Mouse (Mus musculus) heart, embryonic 14.5 days (tissue): ENCODE measurements at regions not wholly inside any gene's neighbourhood (a gene's known extent, or its start where the extent isn't known, plus 50 kb on each side); places are given as distances from the start of the nearest gene placed in this dataset.

ENCODE experiments used
- ATAC-seq: fragments of 200-750 bp; cut with Nextera tagmentation; 2 replicates; pipeline ENCODE4 v1.8.0; 2017; ENCODE audit warnings: low read depth, moderate TSS enrichment; ENCODE audit not compliant: insufficient number of reproducible peaks, insufficient read depth, low FRiP score
- H3K27ac ChIP-seq, 2 experiments: fragments of 200-500 bp in 1 of 2; fragments of 300-500 bp in 1 of 2; sonication (generic) in 1 of 2; replicated peaks in 1 of 2; 2 replicates each; pipeline ENCODE4 v1.5.1; 2012 to 2014; ENCODE audit warnings: low read depth in 2 of 2, low read length in 2 of 2, control low read depth in 1 of 2, mild to moderate bottlenecking in 1 of 2, mixed read lengths in 1 of 2; ENCODE audit not compliant: control insufficient read depth in 1 of 2, insufficient read depth in 1 of 2
- H3K27me3 ChIP-seq: fragments of 300-500 bp; sonication (generic); 2 replicates; pipeline ENCODE4 v1.6.1; 2014; ENCODE audit warnings: mild to moderate bottlenecking, low read length, control low read depth; ENCODE audit not compliant: control insufficient read depth, insufficient read depth
- H3K36me3 ChIP-seq: fragments of 300-500 bp; sonication (generic); 2 replicates; pipeline ENCODE4 v1.6.1; 2014; ENCODE audit warnings: mild to moderate bottlenecking, control low read depth, low read length, mixed read lengths; ENCODE audit not compliant: control insufficient read depth, insufficient read depth
- H3K4me1 ChIP-seq, 2 experiments: fragments of 200-500 bp in 1 of 2; fragments of 300-500 bp in 1 of 2; sonication (generic) in 1 of 2; 2 replicates each; pipeline ENCODE4 v1.6.1; 2012 to 2014; ENCODE audit warnings: low read length in 2 of 2, control low read depth in 1 of 2, mixed read lengths in 1 of 2; ENCODE audit not compliant: control insufficient read depth in 2 of 2, insufficient read depth in 2 of 2
- H3K4me2 ChIP-seq: fragments of 300-500 bp; sonication (generic); 2 replicates; pipeline ENCODE4 v1.6.1; 2014; ENCODE audit warnings: mild to moderate bottlenecking, low read length
- H3K4me3 ChIP-seq, 2 experiments: fragments of 200-500 bp in 1 of 2; fragments of 300-500 bp in 1 of 2; sonication (generic) in 1 of 2; 2 replicates each; pipeline ENCODE4 v1.5.1; 2012 to 2014; ENCODE audit warnings: low read length in 2 of 2, mild to moderate bottlenecking in 2 of 2, control low read depth in 1 of 2, low read depth in 1 of 2, moderate library complexity in 1 of 2; ENCODE audit not compliant: control insufficient read depth in 1 of 2, insufficient read depth in 1 of 2
- H3K9ac ChIP-seq: fragments of 300-500 bp; sonication (generic); 2 replicates; pipeline ENCODE4 v1.6.1; 2014; ENCODE audit warnings: mild to moderate bottlenecking, low read length
- H3K9me3 ChIP-seq: fragments of 300-500 bp; sonication (generic); 2 replicates; pipeline ENCODE4 v1.6.1; 2016; ENCODE audit warnings: low read length, control low read depth; ENCODE audit not compliant: control insufficient read depth
- WGBS: fragments of 180-500 bp; shearing (Covaris S2); extraction: QIAGEN DNeasy Blood & Tissue Kit; methylation state at CpG from one replicate; pipeline ENCODE4 v1.1.7; 2014; 5-methylcytosine and 5-hydroxymethylcytosine counted together

DNA sequence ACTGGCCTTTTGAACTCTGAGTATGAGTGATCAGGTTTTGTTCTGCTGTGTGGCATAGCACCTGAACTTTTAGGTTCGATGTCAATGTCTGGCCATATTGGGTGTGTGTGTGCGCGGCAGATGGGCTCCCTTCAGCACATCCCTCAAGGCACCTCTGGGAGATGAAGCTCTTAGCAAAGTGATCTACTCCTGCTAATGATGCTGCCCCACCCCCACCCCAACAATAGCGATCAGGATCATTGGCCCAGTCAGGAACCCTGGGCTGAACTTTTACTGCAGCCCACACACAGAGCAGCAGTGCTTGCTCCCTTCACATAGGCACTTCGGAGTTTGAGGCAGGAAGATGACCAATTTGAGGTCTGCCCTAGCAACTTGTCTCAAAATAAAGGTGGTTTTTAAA is 141.9 kb upstream of the Lrig1 start:
- H3K27me3 ChIP-seq = no peaks in the 10 kb centered on the region
- no peaks in the 10 kb centered on the region for H3K4me1 ChIP-seq
- H3K4me2 ChIP-seq = no peak overlapping the region
- WGBS = 70% methylated on average over 5 of the region's 5 CpGs
- no peak overlapping the region for H3K27ac ChIP-seq
- no peaks in the 10 kb centered on the region for H3K36me3 ChIP-seq
- no peak overlapping the region for H3K4me3 ChIP-seq
- H3K9me3 ChIP-seq = no peaks in the 10 kb centered on the region
- H3K9ac ChIP-seq = no peak overlapping the region
- no peak for ATAC-seq

DNA sequence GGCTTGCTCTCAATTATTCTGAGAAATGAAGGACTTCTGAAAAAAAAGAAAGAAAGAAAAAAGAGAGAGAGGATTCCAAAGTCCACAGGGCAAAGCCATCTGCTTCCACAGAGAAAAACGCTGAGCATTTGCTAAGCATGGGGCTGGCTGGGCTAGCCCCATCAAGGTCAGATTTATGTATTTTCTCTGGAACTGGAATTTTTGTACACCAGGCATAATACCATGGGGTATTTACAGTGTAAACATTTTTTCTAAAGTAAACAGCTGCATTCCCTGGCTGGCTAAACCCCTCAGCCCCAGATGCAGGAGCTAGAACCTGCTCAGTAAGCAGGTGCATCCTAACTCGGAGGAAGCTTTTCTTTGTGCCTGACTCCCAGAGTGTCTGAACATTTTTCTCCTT is 135.8 kb upstream of the Lrig1 start:
- H3K4me3 ChIP-seq = no peak overlapping the region
- no peaks in the 10 kb centered on the region for H3K36me3 ChIP-seq
- WGBS = 74% methylated on average over 2 of the region's 2 CpGs
- no peaks in the 10 kb centered on the region for H3K27me3 ChIP-seq
- no peak overlapping the region for H3K27ac ChIP-seq
- no peak overlapping the region for H3K4me2 ChIP-seq
- no peak for ATAC-seq
- no peaks in the 10 kb centered on the region for H3K9me3 ChIP-seq
- no peak overlapping the region for H3K9ac ChIP-seq
- no peaks in the 10 kb centered on the region for H3K4me1 ChIP-seq

DNA sequence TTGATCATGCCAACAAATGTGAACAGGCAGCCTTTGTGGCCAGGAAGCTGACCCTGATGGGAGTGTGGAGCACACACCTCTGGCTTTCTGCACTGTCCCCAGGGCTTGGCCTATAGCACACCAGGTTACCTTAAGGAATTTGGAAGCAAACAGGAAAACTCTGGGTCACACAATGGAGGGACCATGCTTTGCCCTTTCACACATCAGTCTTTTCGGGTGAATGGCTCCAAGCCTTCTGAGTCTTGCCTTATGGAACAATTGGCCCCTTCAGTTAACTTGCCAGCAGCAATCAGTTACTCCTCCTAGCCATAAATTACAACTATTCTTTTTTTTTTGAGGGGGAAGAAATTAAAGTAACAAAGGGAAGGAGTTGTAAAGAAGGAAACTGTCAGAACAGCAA is 134.6 kb upstream of the Lrig1 start:
- Histone ChIP-seq H3K4me2 (no peak overlapping the region), H3K9me3 (no peaks in the 10 kb centered on the region), H3K36me3 (no peaks in the 10 kb centered on the region), H3K27me3 (no peaks in the 10 kb centered on the region), H3K4me3 (no peak overlapping the region), H3K27ac (no peak overlapping the region), H3K9ac (no peak overlapping the region), H3K4me1 (no peaks in the 10 kb centered on the region)
- no peak for ATAC-seq
- WGBS = 79% methylated on average over 1 of the region's 1 CpGs

DNA sequence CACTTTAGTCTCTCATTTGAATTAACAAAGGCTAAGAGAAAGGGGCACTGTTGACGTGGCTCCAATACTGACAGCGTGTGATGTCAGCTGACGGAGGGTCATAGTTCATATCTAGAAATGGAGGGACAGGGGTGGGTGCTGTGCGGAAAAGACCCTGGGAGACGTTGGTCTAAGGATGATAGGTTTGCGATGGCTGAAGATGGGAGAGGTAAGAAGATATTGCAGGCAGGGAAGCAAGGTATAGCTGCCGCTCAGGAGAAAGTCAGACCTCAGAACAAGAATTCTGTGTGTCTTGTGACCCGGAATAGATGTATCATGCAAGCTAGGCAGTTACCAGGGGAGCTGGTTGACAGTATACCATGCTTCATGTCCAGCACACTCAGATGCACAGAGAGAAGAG is 130.8 kb upstream of the Lrig1 start:
- no peak overlapping the region for H3K4me3 ChIP-seq
- no peaks in the 10 kb centered on the region for H3K9me3 ChIP-seq
- WGBS = 84% methylated on average over 8 of the region's 8 CpGs
- H3K4me1 ChIP-seq = no peaks in the 10 kb centered on the region
- no peak overlapping the region for H3K9ac ChIP-seq
- H3K27ac ChIP-seq = no peak overlapping the region
- no peak overlapping the region for H3K4me2 ChIP-seq
- no peaks in the 10 kb centered on the region for H3K27me3 ChIP-seq
- H3K36me3 ChIP-seq = no peaks in the 10 kb centered on the region
- ATAC-seq = no peak

DNA sequence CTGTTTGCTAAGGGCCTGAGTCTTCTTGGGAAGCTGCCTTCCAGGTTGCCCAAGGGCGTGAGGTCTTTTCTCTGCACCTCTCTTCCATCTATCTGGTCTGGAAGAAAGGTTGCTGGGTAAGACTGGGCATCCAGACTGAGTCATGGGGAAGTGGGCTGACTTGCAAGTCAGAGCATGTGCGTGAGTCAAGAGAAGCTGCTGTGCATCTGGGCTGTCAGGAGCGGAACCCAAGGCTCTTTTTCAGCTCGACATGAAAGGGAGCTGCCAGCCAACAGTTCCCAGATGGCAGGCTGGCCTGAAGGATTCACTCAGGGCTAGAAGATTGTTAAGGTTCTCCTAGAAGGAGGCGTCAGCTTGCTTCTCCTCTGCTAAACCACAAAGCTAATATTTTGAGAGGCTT is 129.3 kb upstream of the Lrig1 start:
- no peak for ATAC-seq
- Histone ChIP-seq H3K27me3 (no peaks in the 10 kb centered on the region), H3K4me2 (no peak overlapping the region), H3K4me3 (no peak overlapping the region), H3K27ac (no peak overlapping the region), H3K9ac (no peak overlapping the region), H3K9me3 (no peaks in the 10 kb centered on the region), H3K4me1 (no peaks in the 10 kb centered on the region), H3K36me3 (no peaks in the 10 kb centered on the region)
- WGBS = 79% methylated on average over 5 of the region's 5 CpGs

DNA sequence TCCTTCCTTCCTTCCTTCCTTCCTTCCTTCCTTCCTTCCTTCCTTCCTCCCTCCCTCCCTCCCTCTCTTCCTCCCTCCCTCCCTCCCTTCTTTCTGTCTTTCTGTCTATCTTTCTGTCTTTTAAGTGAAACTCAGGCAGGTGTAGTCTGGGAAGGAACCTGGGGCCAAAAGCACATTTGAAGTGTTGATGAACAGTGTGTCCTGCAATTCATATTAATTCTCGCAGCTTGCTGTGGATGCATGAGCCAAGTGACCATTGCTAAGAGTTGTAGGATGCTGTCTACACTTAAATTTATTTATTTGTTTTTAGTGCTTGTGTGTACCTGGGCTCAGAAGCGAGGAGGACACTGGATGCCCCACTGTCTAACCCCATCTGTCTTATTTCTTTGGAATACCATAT is 126.7 kb upstream of the Lrig1 start:
- WGBS = 72% methylated on average over 2 of the region's 2 CpGs
- Histone ChIP-seq H3K4me2 (no peak overlapping the region), H3K9ac (no peak overlapping the region), H3K4me1 (no peaks in the 10 kb centered on the region), H3K27ac (no peak overlapping the region), H3K4me3 (no peak overlapping the region), H3K9me3 (no peaks in the 10 kb centered on the region), H3K27me3 (no peaks in the 10 kb centered on the region), H3K36me3 (no peaks in the 10 kb centered on the region)
- ATAC-seq = no peak

DNA sequence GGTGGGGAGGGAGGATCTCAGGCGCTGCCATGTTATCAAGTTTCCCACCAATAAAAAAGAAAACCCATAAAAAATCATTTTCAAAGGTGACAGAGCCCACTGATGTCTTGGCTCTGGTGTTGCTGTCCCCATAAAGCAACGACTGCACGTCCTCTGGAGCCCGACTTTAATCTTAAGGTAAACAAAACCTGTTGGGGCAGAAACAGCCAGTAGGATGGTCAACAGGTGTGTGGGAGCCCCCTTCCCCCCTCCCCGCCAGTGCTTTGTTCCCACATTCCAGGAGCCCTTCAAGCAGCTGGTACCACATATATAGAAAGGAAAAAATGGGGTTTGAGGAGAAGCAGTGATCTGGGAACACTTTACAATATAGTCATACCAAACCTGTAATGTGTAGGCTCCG is 118.3 kb upstream of the Lrig1 start:
- H3K4me2 ChIP-seq = no peak overlapping the region
- no peaks in the 10 kb centered on the region; the same call in 1 of the 2 replicates for H3K27me3 ChIP-seq
- 47% methylated on average over 6 of the region's 6 CpGs for WGBS
- H3K27ac ChIP-seq = no peak overlapping the region
- no peaks in the 10 kb centered on the region; a peak in 1 of 4 replicates for H3K4me1 ChIP-seq
- no peaks in the 10 kb centered on the region for H3K9me3 ChIP-seq
- H3K9ac ChIP-seq = no peak overlapping the region
- ATAC-seq = no peak
- H3K4me3 ChIP-seq = no peak overlapping the region
- H3K36me3 ChIP-seq = no peaks in the 10 kb centered on the region

DNA sequence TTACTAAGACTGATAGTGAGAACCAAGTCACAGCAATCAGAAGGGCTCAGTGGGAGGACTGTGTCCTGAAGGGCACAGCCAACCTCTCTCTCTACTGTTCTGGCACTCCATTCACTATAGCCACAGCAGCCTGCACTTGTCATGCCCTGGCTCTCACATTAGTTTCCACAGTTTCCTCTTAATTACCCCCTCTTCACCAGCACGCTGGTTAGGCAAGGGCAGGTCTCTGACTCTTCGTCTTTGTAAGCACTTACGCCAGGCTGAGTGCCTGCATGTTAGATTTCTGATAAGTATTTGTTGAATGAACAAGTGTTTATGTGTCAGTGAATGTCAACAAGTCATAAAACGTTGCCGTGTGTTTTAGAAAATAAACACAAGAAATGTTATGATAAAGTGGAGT is 116.2 kb upstream of the Lrig1 start:
- no peaks in the 10 kb centered on the region for H3K9me3 ChIP-seq
- no peak overlapping the region for H3K27ac ChIP-seq
- no peaks in the 10 kb centered on the region for H3K36me3 ChIP-seq
- no peak for ATAC-seq
- H3K4me2 ChIP-seq = no peak overlapping the region
- WGBS = 44% methylated on average over 5 of the region's 5 CpGs
- H3K9ac ChIP-seq = no peak overlapping the region
- H3K27me3 ChIP-seq = no peaks in the 10 kb centered on the region; the same call in 1 of the 2 replicates
- H3K4me3 ChIP-seq = no peak overlapping the region
- H3K4me1 ChIP-seq = no peaks in the 10 kb centered on the region; a peak in 2 of 4 replicates
